Mouse (Mus musculus) midbrain, embryonic 13.5 days (tissue): ENCODE results near the gene Wdfy2. TPM values are rescaled to one million over a fixed set of nuclear protein-coding genes. Genes with fewer than 3 reads are reported as not detected.

Experiments used
- ATAC-seq: fragments of 200-750 bp; cut with Nextera tagmentation; 2 replicates; pipeline ENCODE4 v1.8.0; 2017; ENCODE audit warnings: mild to moderate bottlenecking, moderate TSS enrichment, moderate library complexity
- H3K27ac ChIP-seq: fragments of 300-500 bp; sonication (generic); 2 replicates; pipeline ENCODE4 v1.5.1; 2015; ENCODE audit warnings: inconsistent platforms, mild to moderate bottlenecking, moderate library complexity
- H3K27me3 ChIP-seq: fragments of 300-500 bp; sonication (generic); 2 replicates; pipeline ENCODE4 v1.6.1; 2015; ENCODE audit warnings: mild to moderate bottlenecking, inconsistent platforms
- H3K36me3 ChIP-seq: fragments of 300-500 bp; sonication (generic); 2 replicates; pipeline ENCODE4 v1.6.1; 2015; ENCODE audit warnings: mild to moderate bottlenecking, inconsistent platforms
- H3K4me1 ChIP-seq: fragments of 300-500 bp; sonication (generic); replicated peaks from 2 replicates; pipeline ENCODE4 v1.6.1; 2015; ENCODE audit warnings: inconsistent platforms
- H3K4me2 ChIP-seq: fragments of 300-500 bp; sonication (generic); replicated peaks from 2 replicates; pipeline ENCODE4 v1.6.1; 2015; ENCODE audit warnings: moderate library complexity, mild to moderate bottlenecking, inconsistent platforms
- H3K4me3 ChIP-seq: fragments of 300-500 bp; sonication (generic); replicated peaks from 2 replicates; pipeline ENCODE4 v1.5.1; 2015; ENCODE audit warnings: mild to moderate bottlenecking, inconsistent platforms
- H3K9ac ChIP-seq: fragments of 300-500 bp; sonication (generic); replicated peaks from 2 replicates; pipeline ENCODE4 v1.6.1; 2015; ENCODE audit warnings: mild to moderate bottlenecking, inconsistent platforms
- H3K9me3 ChIP-seq: fragments of 300-500 bp; sonication (generic); 2 replicates; pipeline ENCODE4 v1.6.1; 2016; ENCODE audit warnings: mild to moderate bottlenecking, inconsistent platforms
- WGBS: fragments of 180-500 bp; shearing (Covaris S2); methylation state at CpG from one replicate; pipeline ENCODE4 v1.1.7; 2015; 5-methylcytosine and 5-hydroxymethylcytosine counted together
- microRNA-seq: library from miRNA; unstranded; fragments of <30 nt; microRNA quantifications from one replicate; pipeline ENCODE4, GENCODE M21; 2016
- polyA plus RNA-seq: library from polyadenylated mRNA; unstranded; fragments of >200 nt; fragmentation: Nextera tagmentation; extraction: Ambion mirVana; gene quantifications from 2 replicates; pipeline ENCODE4 v1.2.1, GENCODE M21; 2015

The Wdfy2 gene
- polyA plus RNA-seq, 1 experiment from 2014 or later = 9.1 TPM

GRCm38 (mm10) chr14:62998977-62999376 lies 161.5 kb downstream of the Wdfy2 start:
- Histone ChIP-seq H3K4me3 (no peak overlapping the region), H3K36me3 (no peaks in the 10 kb centered on the region), H3K27ac (no peak overlapping the region), H3K9ac (no peak overlapping the region), H3K4me2 (no peak overlapping the region), H3K27me3 (no peaks in the 10 kb centered on the region), H3K9me3 (no peaks in the 10 kb centered on the region), H3K4me1 (no peaks in the 10 kb centered on the region)
- no peak for ATAC-seq
- WGBS = 90% methylated on average over 4 of the region's 4 CpGs

- 87% methylated on average over 2 of the region's 2 CpGs for WGBS
- Histone ChIP-seq H3K9ac (no peak overlapping the region), H3K4me3 (no peak overlapping the region), H3K27ac (no peak overlapping the region), H3K4me1 (no peaks in the 10 kb centered on the region), H3K27me3 (no peaks in the 10 kb centered on the region), H3K36me3 (no peaks in the 10 kb centered on the region), H3K4me2 (no peak overlapping the region), H3K9me3 (no peaks in the 10 kb centered on the region)
- no peak for ATAC-seq
Observed at GRCm38 (mm10) chr14:63002588-63002987, 165.1 kb downstream of the Wdfy2 start.

Small RNA genes lying within 50 kb of the gene (microRNA-seq; reads per million reads assigned to microRNA genes)
- gene Mir6541 (not detected), gene Mir8098 (1.6 reads per million)

Other genes with a start within 250 kb of the Wdfy2 start
- gene Serpine3, start 174.0 kb upstream of the Wdfy2 start, polyA plus RNA-seq = not detected in 2 replicates
- gene Ints6, start 76.5 kb upstream of the Wdfy2 start, polyA plus RNA-seq = 14.8 and 20.5 TPM in 2 replicates
- not detected in 2 replicates for gene Defb48, start 146.8 kb downstream of the Wdfy2 start, polyA plus RNA-seq
- gene Defb47, start 160.4 kb downstream of the Wdfy2 start, polyA plus RNA-seq = not detected in 2 replicates
- gene Defb43, start 174.1 kb downstream of the Wdfy2 start, polyA plus RNA-seq = not detected in 2 replicates
- not detected in 2 replicates for gene Defb42, start 209.3 kb downstream of the Wdfy2 start, polyA plus RNA-seq
- not detected in 2 replicates for gene Defb30, start 212.3 kb downstream of the Wdfy2 start, polyA plus RNA-seq